Mouse (Mus musculus) liver, adult (tissue): ENCODE data around the gene Dus2.
A peak's percentile ranks its signal among the peaks of the same experiment; 100 is the strongest.

ENCODE experiments used
- GATA4 ChIP-seq: IDR thresholded peaks from 2 replicates; pipeline ENCODE4 v1.6.1; 2014; ENCODE audit warnings: mild to moderate bottlenecking, low read length; ENCODE audit not compliant: insufficient replicate concordance

The Dus2 gene

DNA sequence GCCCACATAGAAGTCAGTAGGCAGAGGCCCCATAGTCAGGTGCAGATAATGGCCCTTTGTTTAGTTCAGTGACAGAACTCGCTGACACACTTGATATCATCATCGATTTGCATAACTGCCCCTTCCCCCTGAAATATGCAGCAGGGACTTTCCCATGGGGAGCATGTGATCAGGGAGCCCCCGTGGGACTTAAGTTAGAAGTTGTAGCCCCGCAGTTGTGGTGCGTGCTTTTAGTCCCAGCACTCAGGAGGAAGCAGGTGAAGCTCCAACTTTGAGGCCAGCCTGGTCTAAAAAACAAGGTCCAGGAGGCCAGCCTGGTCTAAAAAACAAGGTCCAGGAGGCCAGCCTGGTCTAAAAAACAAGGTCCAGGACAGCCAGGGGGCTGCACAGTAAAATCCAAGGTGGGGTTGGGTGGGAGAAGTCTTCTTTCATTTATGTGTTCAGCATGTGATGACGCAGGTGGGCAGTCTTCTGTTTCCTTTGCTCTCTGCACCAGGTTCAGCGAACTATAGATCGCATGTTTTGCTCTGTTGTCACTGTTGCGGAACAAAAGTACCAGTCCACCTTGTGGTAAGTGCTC, 61.5 kb downstream of the Dus2 start:
- no peak for TF ChIP-seq GATA4

DNA sequence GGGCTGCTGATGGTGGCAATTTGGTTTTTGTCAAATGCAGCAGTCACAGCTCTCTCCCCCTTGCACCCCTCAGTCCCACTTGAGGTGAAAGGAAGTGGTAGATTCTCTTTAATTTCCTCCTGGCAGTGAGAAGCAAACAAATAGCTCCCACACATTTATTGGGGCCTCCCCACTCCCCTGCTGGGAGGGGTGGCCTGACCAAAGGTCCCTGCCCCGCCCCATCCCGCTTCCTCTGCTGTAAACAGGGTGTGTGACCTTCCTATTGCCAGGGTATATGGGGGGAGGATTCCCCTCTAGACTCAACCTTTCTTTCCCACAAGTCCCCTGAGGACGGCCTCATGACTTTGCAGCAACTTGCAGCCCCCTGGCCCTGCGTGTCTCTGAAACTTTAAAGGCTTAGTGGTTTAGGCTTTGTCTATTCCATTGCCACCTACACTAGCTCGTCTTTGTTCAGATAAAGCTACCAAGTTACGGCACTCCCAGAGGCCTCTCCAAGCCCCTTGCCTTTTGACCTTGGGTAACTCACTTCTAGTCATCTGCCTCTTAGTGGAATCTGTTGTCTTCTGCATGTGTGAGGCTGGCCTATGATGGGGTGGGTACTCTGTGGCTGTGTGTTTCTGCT, 63.2 kb downstream of the Dus2 start:
- no peak for TF ChIP-seq GATA4

DNA sequence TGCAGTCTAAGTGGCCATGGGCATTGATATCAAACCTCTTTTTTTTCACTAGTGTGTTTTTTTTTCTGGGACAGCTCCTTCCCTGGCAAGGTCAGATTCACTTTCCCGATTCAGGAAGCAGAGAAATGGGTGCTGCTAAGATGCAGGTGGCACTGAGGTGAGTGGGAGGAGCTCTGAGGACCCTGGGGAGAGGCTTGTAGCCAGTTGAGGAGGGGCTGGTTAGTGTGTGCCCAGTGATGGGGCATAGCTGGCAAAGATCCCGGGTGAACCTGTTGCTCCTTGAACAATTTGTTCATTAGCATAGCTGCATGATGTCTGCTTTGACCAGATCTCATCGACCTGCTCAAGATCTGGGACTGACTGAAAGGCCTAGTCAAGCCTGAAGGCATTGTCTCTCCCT, 63.9 kb downstream of the Dus2 start:
- TF ChIP-seq GATA4, result no peak

DNA sequence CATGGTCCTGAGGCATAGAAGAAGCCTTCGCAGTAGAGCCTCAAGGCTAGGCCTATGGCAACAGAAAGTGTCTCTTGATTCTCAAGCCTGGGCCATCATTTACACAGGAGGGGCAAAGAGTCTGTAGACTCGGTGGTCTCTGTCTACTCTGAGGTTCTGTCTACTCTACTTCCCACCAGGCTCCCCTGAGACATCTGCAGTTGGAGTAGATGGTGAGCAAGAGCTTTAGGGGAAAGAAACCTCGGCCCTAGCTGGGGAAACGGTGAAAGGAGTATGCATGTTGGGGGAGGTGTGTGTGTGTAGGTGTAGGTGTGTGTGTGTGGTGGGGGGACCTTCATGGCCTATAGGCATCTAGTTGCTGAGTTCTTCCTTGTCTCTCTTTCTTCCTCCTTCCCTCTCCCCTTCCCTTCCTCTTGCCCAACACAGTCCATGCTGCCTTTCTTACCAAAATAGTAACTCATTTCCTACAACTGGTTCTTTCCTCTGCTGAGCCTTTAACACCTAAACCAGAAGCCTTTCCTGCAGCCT, 65.4 kb downstream of the Dus2 start:
- TF ChIP-seq GATA4, result no peak

DNA sequence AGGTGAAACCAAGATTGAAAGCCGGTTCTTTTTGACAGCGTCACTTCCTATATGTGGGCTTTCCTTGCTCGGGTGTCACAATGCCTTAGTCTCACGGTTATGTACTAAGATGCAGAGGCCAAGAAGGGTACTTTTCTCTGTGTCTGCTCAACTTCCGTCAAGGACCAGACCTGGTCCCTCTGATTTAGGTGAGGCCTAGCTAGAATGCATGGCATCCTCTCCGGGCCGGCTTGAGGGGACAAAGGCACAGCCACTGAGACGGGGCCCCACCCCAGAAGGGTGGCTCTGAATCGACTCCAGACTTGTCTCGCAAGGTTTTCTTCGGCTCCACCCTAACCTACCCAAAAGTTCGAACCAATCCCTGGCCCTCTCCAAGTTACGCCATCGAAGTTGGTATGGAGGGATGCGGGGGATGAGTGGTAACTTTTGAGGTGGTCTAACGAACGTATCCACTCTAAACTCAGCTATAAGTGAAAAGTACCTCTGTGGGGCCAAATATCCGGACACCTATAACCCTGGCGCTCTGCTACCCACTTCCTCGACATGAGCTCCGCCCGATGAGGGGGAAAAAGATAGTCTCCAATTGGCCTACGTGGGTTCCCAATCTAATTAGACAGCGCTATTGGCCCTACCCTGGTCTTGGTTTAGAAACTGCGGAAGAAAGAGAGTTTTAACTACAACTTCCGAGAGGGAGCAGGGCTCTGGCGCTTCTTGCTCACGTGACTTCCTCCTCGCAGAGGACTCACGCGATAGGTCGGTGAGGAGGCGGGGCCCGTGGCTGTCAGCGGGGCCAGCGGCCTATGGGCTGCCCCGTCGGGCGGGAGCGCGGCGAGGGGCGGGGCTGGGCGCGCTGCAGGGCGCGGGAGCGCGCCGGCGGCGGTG, 67.8 kb downstream of the Dus2 start, which contains the start of gene Nfatc3:
Gene Nfatc3, plus strand, starts transcription at position 110 of the 882 bp plus-strand sequence.
- TF ChIP-seq GATA4, result peak; percentile 8; the same call in 1 of the 2 replicates

DNA sequence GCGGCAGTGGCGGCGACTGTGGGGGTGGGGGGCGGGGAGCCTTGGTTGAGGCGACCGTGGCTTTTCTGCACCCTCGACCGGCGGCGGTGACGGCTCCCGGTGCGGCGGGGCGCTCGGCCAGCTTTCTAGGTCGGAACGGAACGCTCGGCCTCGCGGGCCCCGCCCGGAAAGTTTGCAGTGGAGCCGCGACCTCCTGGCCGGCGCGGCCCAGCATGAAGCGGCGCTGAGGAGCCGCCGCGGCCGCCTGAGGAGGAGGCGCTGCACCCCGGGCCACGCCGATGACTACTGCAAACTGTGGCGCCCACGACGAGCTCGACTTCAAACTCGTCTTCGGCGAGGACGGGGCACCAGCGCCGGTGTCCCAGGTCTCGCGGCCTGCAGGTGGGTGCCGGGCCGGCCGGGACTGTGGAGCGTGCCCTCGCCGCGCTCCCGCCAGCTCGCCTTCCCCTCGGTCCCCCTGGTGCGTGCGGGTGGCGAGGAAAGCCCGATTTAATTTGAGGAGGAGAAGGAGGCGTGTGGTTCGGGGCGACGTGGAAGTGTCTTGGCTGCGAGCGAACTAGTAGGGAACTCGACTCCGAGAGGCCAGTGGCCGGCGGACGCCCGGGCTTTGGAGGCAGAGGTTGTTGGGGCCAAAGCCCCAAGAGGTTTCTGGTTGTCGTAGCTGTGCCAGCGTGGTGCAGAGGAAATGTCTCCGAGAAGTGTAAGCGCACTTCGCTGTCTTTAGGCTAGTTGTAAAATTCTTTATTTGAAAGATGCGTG, 68.7 kb downstream of the Dus2 start:
- no peak for TF ChIP-seq GATA4

DNA sequence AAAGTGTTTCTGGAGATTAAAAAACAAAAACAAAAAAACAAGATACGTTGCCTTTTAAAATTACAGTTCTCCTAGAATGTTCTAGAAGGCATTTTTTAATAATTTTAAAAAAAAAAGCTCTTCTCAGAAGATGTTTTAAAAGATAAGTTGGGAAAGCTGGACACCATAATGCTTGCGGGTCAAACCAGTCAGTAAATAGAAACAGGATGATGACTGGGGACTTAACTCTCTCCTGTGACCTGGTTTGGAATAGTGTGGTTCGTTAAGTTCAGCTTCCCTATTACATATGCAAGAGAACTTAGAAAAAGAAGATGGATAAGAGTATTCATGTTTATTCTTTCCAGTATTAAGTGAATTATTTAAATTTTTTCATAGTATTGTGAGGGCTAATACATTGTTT, 69.4 kb downstream of the Dus2 start:
- TF ChIP-seq GATA4, result no peak

DNA sequence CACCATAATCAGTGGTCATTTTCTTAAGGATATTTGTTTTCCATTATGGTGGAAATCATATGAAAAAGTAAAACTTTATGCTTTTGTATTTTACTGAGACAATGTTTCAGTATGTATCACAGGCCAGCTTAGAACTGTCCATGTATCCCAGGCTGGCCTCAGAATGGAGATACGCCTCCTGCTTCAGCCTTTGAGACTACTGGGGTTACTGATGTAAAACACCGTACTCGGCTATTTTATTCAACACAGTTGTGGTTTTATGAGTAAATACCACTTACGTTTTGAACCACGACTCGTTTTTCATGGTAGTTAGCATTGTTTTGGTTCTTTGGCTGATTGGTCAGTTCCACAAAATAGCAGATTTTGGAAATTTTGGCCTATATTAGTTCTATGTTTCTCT, 70.5 kb downstream of the Dus2 start:
- no peak for TF ChIP-seq GATA4

DNA sequence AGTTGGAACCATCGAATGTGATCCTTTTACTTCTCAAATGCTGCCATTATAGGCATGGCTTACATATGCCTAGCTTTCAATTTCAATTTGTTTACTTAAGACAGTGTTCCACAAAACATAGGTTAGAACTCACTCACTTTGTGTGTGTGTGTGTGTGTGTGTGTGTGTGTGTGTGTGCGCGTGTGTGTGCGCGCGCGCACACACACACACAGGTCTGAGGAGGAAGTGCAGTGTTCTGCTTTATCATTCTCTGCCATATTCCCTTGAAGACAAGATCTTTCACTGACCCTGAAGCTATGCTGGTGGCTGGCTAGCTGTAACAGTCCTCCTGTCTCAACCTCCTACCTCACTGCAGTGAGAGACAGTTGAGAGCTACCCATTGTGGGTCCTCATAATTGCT, 71.9 kb downstream of the Dus2 start:
- no peak for TF ChIP-seq GATA4

DNA sequence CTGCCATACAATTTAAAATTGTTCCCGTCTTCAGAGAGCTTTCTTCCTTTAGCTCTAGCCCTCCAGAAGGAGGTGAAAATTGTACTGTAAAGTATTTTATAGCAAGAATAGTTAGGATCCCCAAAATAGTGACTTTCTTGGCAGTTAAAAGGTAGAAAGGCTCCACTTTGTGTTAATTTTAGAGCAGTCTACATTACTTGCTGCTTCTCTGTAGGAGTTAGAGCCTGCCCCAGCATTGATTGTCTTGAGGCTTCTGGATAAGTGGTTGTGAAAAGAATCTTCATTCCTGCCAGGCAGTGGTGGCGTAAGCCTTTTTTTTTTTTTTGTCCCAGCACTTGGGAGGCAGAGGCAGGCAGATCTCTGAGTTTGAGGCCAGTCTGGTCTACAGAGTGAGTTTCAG, 75.6 kb downstream of the Dus2 start:
- no peak for TF ChIP-seq GATA4

DNA sequence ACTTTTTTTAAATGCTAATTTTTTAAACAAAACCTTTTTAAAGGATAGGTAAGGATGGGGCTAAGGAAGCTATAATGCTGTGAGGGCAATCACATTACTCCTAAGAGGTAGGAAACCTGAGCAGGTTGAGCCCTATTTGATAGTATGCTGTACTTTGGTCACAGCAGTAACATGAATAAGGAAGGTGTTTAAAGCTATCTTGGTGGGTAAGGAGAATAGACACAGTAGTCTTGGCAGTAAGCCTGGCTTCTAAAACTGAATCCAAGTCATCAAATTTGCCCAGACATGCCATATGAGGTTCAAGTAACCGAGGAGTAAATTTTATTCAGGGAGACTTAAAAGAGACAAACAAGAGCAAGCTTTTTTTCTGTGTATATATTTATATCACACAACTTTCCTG, 78.4 kb downstream of the Dus2 start:
- no peak for TF ChIP-seq GATA4

DNA sequence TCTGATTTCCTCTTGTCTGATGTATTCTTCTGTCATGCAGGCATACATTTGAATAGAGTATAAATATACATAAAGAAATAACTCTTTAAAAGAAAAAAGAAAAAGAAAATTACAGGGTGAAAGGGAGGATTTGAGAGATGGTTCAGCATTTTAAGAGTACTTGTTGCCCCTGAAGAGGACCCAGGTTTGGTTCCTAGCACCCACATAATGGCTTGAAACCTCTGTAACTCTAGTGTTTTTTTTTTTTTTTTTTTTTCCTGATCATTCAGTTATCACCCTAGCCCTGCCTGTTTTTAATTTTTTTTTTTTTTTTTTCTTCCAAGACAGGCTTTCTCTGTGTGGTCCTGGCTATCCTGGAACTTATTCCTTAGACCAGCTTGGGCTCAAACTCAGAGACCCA, 81.0 kb downstream of the Dus2 start:
- no peak for TF ChIP-seq GATA4

DNA sequence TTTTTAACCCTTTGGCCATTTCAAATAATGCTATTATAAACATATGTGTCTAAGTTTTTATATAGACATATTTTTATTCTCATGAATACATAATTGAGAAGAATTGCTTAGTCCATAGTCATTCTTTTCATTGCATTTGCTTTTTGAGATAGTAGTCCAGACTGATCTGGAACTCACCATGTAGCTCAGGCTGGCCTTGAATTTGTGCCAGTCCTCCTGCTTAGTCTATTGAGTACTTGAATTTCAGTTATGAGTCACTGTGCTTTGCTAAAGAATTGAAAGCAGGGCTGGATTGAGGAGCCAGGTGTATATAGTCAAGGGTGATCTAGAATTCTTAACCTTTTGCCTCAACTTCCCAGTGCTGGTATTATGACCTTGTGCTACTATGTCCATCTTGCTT, 83.1 kb downstream of the Dus2 start:
- no peak for TF ChIP-seq GATA4

DNA sequence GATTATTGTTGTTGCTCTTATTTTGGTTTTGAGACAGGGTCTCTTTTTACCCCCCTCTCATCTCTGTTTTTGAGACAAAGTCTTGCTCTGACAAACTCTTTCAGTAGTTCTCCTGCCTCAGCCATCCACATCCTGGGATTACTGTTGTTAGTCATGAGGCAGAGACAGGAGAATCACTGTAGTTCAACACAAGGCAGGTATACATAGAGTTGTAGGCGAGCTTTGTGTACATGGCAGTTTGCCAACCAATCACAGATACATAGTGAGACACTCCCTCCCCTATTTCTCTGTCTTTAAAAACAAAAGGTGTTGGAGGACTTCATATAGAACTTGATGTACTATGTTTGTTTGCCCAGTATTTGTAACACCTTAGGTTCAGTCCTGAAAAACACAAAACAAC, 83.5 kb downstream of the Dus2 start:
- TF ChIP-seq GATA4, result no peak

DNA sequence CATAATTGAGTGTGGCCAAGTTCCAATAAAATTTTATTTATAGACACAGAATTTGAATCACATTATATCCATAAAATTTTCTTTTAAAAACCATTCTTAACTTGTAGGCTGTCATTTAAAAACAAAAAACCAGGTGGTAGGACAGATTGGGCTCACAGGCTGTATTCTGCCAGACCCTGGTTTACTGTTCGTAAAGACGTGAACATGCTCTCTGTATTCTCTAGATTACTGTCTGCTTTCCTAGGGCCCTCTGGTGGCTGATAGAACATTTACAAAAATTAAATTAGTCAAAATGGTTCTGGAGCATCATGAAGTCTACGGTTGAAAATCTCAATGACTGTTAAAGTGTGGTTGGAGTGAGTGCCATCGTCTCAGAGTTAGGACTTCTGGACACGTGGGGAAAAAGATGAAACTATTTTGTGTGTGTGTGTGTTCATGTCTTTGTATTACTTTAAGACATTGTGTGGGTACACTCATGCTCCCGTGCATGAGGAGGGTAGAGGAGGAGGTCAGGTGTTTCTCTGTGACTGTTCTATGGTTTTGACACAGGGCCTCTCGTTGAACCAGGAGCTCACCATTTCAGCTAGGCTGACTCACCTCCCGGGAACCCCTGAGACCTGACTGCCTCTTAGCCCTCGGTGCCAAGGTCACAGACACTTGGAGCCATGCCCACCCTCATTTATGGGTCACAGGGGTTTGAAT, 84.2 kb downstream of the Dus2 start:
- no peak for TF ChIP-seq GATA4
